Mouse (Mus musculus) E14TG2a.4 (cell line): ENCODE results near the gene Actn4.

Experiments used
- CTCF ChIP-seq: conservative IDR thresholded peaks from 2 replicates; pipeline ENCODE4 v1.5.1; 2014; ENCODE audit warnings: low read length
- NANOG ChIP-seq: IDR thresholded peaks from 2 replicates; pipeline ENCODE4 v1.6.1; 2014; ENCODE audit warnings: borderline replicate concordance, low read length, mixed read lengths
- POU5F1 ChIP-seq: IDR thresholded peaks from 2 replicates; pipeline ENCODE4 v1.6.1; 2014; ENCODE audit warnings: low read length, borderline replicate concordance

GRCm38 (mm10) chr7:28939418-28940183 lies 22.5 kb downstream of the Actn4 start:
- TF ChIP-seq CTCF (no peak), NANOG (no peak), POU5F1 (no peak)
